Mouse (Mus musculus): ENCODE measurements around the gene Cables2.

DNA sequence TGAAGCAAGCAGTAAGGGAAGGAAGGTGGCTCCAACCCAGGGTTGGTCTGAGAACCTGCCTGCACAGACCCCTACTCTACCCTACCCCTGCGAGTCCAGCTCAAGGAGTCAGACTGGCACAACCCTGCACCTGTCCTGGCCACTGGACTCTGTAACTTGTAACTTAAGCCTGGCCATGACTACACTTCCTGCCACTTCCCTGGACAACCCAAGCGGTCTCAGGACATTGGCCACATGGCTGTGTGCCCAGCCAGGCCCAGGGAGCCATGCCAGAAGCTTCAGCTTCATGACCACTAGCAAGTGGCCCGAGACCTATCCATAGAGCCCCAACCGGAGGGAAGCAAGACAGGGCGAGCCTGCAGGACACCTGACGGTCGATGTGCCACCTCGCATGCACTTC is 55.7 kb downstream of the Cables2 start:
- TF ChIP-seq CTCF (IDR thresholded peaks at IDR 0.05; ENCODE audit: control insufficient read depth, insufficient read depth, low read length) (no peak), POLR2A (IDR thresholded peaks at IDR 0.05; ENCODE audit: borderline replicate concordance, control insufficient read depth, low read depth, low read length) (no peak)
